Mouse (Mus musculus): ENCODE results near the gene Urgcp. TPM values are rescaled to one million over a fixed set of nuclear protein-coding genes. Genes with fewer than 3 reads are reported as not detected.

Gene Urgcp
- polyA plus RNA-seq, 1 experiment from 2014 or later: 20.4 TPM

- Histone ChIP-seq H3K4me1 (replicated peaks) (no peaks in the 10 kb centered on the region), H3K36me3 (peaks cover 55% of the 10 kb centered on the region), H3K9me3 (no peaks in the 10 kb centered on the region), H3K27ac (no peak overlapping the region), H3K27me3 (ENCODE audit: insufficient read depth, poor library complexity, severe bottlenecking) (no peaks in the 10 kb centered on the region), H3K4me3 (no peak overlapping the region)
- no peak for DNase-seq (ENCODE audit: low spot score)
- 95% methylated on average over 12 of the region's 12 CpGs for WGBS
Observed at GRCm38 (mm10) chr11:5718611-5719354, 43.4 kb downstream of the Urgcp start.

- Histone ChIP-seq H3K9me3 (no peaks in the 10 kb centered on the region), H3K36me3 (peaks cover 50% of the 10 kb centered on the region)
Observed at GRCm38 (mm10) chr11:5716938-5717705, 45.1 kb downstream of the Urgcp start.

DNA sequence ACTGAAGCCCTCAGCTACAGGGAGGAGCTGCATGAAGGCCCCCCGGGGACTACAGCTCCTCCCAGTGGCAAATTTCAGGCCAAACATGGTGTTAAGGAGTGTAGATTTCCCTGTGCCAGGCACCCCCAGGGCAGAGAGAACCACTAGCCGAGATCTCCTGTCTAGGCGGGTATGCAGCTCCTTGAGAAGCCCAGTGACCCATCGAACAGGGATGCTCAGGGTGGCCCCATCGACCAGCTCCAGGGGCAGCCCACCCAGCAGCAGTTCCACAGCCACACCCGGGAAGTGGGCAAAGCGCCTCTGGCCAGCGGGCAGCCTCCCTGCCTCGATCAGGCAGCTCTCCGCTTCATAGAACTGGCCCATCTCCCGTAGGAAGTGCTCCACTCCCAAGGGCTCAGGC, 45.9 kb downstream of the Urgcp start:
- no peak for DNase-seq (ENCODE audit: low spot score)
- H3K9me3 ChIP-seq: no peaks in the 10 kb centered on the region
- H3K4me1 ChIP-seq (replicated peaks): no peaks in the 10 kb centered on the region
- 92% methylated on average over 11 of the region's 11 CpGs for WGBS
- no peak overlapping the region for H3K4me3 ChIP-seq
- no peaks in the 10 kb centered on the region for H3K27me3 ChIP-seq (ENCODE audit: insufficient read depth, poor library complexity, severe bottlenecking)
- H3K36me3 ChIP-seq: peaks cover 45% of the 10 kb centered on the region
- no peak overlapping the region for H3K27ac ChIP-seq

More at GRCm38 (mm10) chr11:5716938-5717705, 45.1 kb downstream of the Urgcp start:
- no peak for DNase-seq (ENCODE audit: low spot score)
- Histone ChIP-seq H3K27ac (no peak overlapping the region), H3K4me1 (replicated peaks) (no peaks in the 10 kb centered on the region), H3K27me3 (ENCODE audit: insufficient read depth, poor library complexity, severe bottlenecking) (no peaks in the 10 kb centered on the region), H3K4me3 (no peak overlapping the region)
- WGBS: 94% methylated on average over 34 of the region's 34 CpGs

GRCm38 (mm10) chr11:5715630-5716105, 46.5 kb downstream of the Urgcp start, which contains the start of gene Mrps24:
Gene Mrps24, minus strand, starts transcription at chr11:5715680.
- Histone ChIP-seq H3K4me3 (no peak within 1 kb of the TSS), H3K27ac (no peak within 1 kb of the TSS), H3K9me3 (no peaks in the 10 kb centered on the region), H3K27me3 (ENCODE audit: insufficient read depth, poor library complexity, severe bottlenecking) (no peaks in the 10 kb centered on the region), H3K4me1 (replicated peaks) (no peaks in the 10 kb centered on the region), H3K36me3 (peaks cover 45% of the 10 kb centered on the region)
- DNase-seq (ENCODE audit: low spot score): no peak
- WGBS: 80% methylated on average over 14 of the region's 14 CpGs

DNA sequence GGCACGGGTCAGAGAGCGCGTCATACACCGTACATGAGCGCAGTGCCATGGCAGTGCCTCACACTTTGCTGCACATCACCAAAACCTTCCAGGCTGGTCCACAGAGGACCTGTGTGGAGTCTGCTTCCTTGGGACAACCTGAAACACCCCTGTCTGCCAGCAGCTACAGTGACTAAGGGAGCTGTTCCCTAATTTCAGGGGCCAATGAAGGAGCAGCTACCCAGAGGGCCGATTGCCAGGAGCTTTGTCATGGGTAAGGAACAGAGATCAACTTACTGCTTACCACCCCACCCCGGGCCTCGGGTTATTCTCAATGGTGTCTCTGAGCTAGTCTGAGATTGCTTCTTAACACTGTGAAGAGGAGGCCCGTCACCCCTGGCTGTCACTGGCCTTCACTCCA, 47.0 kb downstream of the Urgcp start:
- no peak overlapping the region for H3K27ac ChIP-seq
- 93% methylated on average over 9 of the region's 9 CpGs for WGBS
- no peaks in the 10 kb centered on the region for H3K27me3 ChIP-seq (ENCODE audit: insufficient read depth, poor library complexity, severe bottlenecking)
- DNase-seq (ENCODE audit: low spot score): no peak
- H3K36me3 ChIP-seq: peaks cover 45% of the 10 kb centered on the region
- H3K4me3 ChIP-seq: no peak overlapping the region
- H3K4me1 ChIP-seq (replicated peaks): no peaks in the 10 kb centered on the region
- H3K9me3 ChIP-seq: no peaks in the 10 kb centered on the region

DNA sequence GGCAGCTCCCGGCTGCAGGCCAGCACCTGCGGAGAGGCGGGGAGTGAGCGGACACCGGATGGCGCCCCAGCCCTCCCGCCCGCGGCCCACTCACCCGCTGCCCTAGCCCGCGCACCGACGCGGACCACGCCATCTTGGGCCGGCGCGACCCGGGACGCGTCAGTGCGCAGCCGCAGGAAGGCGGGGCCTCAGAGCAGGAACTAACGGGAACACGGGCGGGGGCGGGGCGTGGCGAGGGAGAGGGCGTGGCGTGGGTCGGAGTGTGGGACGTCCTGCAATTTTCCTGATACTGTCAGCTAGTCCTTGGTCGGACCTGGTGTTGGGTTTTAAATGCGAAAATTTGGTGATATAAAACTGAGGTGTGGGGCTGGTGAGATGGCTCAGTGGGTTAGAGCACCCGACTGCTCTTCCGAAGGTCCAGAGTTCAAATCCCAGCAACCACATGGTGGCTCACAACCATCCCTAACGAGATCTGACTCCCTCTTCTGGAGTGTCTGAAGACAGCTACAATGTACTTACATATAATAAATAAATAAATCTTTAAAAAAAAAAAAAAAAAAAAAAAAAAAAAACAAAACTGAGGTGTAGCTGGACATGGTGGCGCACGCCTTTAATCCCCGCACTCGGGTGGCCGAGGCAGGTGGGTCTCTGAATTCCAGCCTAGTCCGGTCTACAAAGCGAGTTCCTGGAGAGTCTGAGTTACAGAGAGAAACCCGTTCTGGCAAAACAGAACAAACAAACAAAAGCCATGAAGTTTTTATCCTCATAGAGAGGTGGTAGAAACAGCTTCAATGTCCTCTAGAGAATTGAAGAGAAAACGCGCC, 54.4 kb downstream of the Urgcp start:
- Histone ChIP-seq H3K27me3 (ENCODE audit: insufficient read depth, poor library complexity, severe bottlenecking) (no peaks in the 10 kb centered on the region), H3K27ac (peak overlapping the region; percentile 96), H3K36me3 (peaks cover 29% of the 10 kb centered on the region), H3K9me3 (no peaks in the 10 kb centered on the region), H3K4me1 (replicated peaks) (peaks cover 21% of the 10 kb centered on the region), H3K4me3 (peak overlapping the region; percentile 99)
- peak; percentile 93 for DNase-seq (ENCODE audit: low spot score)
- WGBS: 19% methylated on average over 49 of the region's 50 CpGs

- H3K27ac ChIP-seq: peak overlapping the region; percentile 96
- H3K4me1 ChIP-seq (replicated peaks): peaks cover 21% of the 10 kb centered on the region
- DNase-seq (ENCODE audit: low spot score): no peak
- no peaks in the 10 kb centered on the region for H3K27me3 ChIP-seq (ENCODE audit: insufficient read depth, poor library complexity, severe bottlenecking)
- peak overlapping the region; percentile 99 for H3K4me3 ChIP-seq
- WGBS: 2% methylated on average over 43 of the region's 43 CpGs
- H3K9me3 ChIP-seq: no peaks in the 10 kb centered on the region
- peaks cover 32% of the 10 kb centered on the region for H3K36me3 ChIP-seq
Observed at GRCm38 (mm10) chr11:5706874-5707529, 55.2 kb downstream of the Urgcp start.

DNA sequence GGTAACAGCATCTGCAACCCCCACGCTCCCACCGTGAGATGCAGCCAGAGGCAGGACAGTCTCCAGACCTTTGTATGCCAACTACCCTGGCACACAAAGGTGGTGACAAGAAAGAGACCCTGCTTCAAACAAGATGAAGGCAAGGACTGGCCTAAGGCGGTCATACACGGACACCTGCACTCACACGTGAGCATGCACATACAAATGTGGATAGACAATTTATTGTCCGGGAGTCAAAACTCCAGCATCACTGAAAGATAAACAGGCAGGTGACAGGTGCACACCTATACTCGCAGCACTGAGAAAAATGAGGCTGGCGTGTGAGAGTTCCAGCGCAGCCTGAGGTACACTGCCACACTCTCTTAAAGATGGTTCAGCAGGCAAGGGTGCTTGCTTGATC, 56.2 kb downstream of the Urgcp start:
- Histone ChIP-seq H3K27me3 (ENCODE audit: insufficient read depth, poor library complexity, severe bottlenecking) (no peaks in the 10 kb centered on the region), H3K9me3 (no peaks in the 10 kb centered on the region), H3K4me1 (replicated peaks) (peaks cover 21% of the 10 kb centered on the region), H3K27ac (no peak overlapping the region), H3K4me3 (peak overlapping the region; percentile 99; the same call in 1 of the 2 replicates), H3K36me3 (peaks cover 32% of the 10 kb centered on the region)
- DNase-seq (ENCODE audit: low spot score): no peak
- 96% methylated on average over 9 of the region's 9 CpGs for WGBS

GRCm38 (mm10) chr11:5703341-5703740, 58.8 kb downstream of the Urgcp start:
- Histone ChIP-seq H3K27me3 (ENCODE audit: insufficient read depth, poor library complexity, severe bottlenecking) (no peaks in the 10 kb centered on the region), H3K27ac (no peak overlapping the region), H3K9me3 (no peaks in the 10 kb centered on the region), H3K4me1 (replicated peaks) (peaks cover 21% of the 10 kb centered on the region), H3K4me3 (no peak overlapping the region), H3K36me3 (peaks cover 32% of the 10 kb centered on the region)
- DNase-seq (ENCODE audit: low spot score): no peak
- WGBS: 97% methylated on average over 1 of the region's 1 CpGs

DNA sequence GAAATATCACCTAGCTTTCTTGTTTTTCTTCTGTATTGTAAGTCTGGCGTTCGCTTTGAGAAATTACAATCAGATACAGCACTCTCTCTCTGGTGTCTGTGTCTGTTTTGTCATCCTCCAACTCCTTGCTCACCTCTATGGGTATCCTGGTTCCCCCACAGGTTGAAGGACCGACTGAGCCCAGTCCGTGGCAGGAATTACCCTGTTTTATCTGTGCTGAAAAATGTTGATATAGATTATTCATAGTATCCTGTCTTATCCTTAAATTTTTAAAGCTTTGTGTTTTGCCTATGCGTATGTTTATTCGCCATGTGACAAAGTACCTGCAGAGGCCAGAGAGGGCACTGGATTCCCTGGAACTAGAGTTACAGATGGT, 59.2 kb downstream of the Urgcp start:
- 91% methylated on average over 6 of the region's 6 CpGs for WGBS
- DNase-seq (ENCODE audit: low spot score): no peak
- no peaks in the 10 kb centered on the region for H3K27me3 ChIP-seq (ENCODE audit: insufficient read depth, poor library complexity, severe bottlenecking)
- H3K36me3 ChIP-seq: peaks cover 32% of the 10 kb centered on the region
- no peak overlapping the region for H3K4me3 ChIP-seq
- H3K9me3 ChIP-seq: no peaks in the 10 kb centered on the region
- peaks cover 21% of the 10 kb centered on the region for H3K4me1 ChIP-seq (replicated peaks)
- H3K27ac ChIP-seq: no peak overlapping the region

DNA sequence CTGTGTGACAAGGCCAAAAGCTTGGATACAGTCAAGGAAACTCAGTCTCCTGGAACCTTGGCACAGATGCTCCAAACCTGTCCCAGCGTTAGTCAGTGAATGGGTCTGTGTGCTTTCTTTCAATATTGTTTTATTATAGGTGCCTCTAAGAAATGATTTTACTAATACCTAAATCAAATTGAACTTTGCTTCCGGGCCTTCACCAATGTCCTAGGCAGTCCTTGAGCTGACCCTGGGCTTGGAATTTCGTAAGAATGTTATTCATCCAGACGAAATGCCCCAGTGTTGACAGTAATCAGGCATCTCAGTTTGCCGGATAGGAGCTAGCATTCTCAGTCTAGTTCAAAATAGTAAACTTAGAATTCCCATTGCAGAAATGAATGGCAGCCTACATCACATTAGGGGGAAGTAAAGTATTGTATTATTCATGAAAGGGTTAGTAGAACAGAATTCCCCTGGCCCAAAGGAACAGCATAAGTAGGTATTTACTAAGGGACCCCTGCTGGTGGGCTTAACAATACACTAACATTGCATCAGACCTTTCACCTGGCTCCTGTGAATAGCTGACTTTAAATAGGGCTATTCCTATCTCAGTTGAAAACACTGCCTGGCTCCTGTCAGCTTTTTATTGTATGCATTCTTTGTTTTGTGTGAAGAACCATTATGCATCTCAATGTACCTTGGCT, 59.8 kb downstream of the Urgcp start:
- Histone ChIP-seq H3K9me3 (no peaks in the 10 kb centered on the region), H3K27ac (no peak overlapping the region), H3K4me1 (replicated peaks) (peaks cover 19% of the 10 kb centered on the region), H3K4me3 (no peak overlapping the region), H3K27me3 (ENCODE audit: insufficient read depth, poor library complexity, severe bottlenecking) (no peaks in the 10 kb centered on the region), H3K36me3 (peaks cover 32% of the 10 kb centered on the region)
- no peak for DNase-seq (ENCODE audit: low spot score)
- 83% methylated on average over 5 of the region's 5 CpGs for WGBS

GRCm38 (mm10) chr11:5701821-5702220, 60.4 kb downstream of the Urgcp start:
- Histone ChIP-seq H3K36me3 (peaks cover 32% of the 10 kb centered on the region), H3K9me3 (no peaks in the 10 kb centered on the region), H3K27ac (no peak overlapping the region), H3K27me3 (ENCODE audit: insufficient read depth, poor library complexity, severe bottlenecking) (no peaks in the 10 kb centered on the region), H3K4me1 (replicated peaks) (peaks cover 13% of the 10 kb centered on the region), H3K4me3 (no peak overlapping the region)
- DNase-seq (ENCODE audit: low spot score): no peak
- 97% methylated on average over 1 of the region's 1 CpGs for WGBS

Measured in hindbrain, embryonic 10.5 days (tissue).